Mouse (Mus musculus): ENCODE measurements around the gene 1810062G17Rik. TPM values are rescaled to one million over a fixed set of nuclear protein-coding genes. Genes with fewer than 3 reads are reported as not detected.

Gene 1810062G17Rik
- polyA plus RNA-seq, 3 experiments from 2014 or later = 1.7 to 2.9 (median 1.9) TPM

DNA sequence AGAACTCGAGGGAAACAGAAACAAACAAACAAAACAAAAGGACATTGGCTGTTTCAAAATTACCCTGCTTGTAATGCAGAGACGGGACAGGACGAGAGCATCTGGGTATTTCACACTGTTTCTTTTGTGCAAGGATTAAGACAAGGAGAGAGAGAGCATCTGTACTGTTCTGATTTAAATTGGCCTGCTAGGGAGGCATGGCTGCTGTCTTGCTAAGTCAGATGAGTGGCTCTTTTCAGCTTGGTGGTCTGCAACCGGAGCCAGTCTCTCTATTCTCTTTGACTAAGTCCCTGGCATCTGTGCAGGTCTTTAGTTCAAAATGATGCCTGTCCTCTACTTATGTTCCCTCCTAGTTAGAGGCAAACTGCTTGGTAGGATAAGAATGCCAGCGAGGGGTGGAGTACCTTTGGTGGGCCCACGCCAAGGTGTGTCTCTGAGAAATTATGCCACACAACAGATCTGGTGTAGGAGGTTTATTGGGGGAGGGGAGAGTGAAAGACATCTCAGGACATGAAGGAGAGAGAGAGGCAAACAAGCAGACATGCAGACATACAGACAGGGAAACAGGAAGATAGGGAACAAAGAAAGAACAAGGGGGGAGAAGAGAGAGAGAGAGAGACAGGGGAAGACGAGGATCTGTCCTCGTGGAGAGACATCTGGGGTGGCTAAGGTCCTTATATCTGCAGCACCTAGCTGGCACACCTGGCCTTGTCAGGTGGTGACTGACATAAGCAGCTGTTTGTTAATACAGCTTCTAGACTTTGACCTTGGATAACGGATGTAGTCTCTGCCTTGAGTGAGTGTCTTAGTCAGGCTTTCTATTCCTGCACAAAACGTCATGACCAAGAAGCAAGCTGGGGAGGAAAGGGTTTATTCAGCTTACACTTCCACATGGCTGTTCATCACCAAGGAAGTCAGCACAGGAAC, 30.3 kb downstream of the 1810062G17Rik start:
- no peak for ATAC-seq

DNA sequence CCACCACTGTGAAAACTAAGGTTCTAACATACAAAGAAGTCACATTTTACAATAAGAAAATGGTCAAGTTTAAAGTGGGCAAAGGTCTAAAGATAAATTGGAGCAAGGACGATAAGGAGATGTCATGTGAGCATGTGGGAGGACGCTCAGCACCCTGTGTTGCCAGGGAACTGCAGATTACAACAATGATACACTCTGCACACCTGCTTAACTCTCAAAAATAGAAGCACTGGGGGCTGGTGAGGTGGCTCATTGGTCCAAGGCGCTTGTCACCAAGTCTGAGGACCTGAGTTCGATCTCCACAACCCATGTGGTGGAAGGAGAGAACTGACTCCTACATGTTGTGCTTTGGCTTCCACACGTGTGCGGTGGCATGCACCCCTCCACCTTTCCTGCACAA, 35.8 kb downstream of the 1810062G17Rik start:
- ATAC-seq = no peak

DNA sequence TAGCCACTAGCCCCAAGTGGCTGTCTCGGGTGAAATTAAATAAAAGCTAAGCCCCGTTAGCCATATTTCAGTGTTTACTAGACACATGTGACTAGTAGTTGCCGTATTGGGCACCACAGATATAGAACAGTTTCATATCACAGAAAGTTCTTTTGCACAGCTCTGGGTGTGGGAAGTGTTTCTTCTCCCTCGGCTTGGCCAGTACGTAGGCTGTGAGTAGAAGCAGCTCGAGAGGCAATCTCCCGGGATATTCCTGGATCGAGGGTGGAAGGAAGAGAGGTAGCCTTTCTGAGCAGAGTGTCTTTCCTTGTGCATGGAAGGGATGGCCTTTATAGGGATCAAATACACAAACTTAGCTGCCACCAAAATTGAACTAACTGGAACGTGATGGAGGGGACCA, 40.5 kb downstream of the 1810062G17Rik start:
- no peak for ATAC-seq

DNA sequence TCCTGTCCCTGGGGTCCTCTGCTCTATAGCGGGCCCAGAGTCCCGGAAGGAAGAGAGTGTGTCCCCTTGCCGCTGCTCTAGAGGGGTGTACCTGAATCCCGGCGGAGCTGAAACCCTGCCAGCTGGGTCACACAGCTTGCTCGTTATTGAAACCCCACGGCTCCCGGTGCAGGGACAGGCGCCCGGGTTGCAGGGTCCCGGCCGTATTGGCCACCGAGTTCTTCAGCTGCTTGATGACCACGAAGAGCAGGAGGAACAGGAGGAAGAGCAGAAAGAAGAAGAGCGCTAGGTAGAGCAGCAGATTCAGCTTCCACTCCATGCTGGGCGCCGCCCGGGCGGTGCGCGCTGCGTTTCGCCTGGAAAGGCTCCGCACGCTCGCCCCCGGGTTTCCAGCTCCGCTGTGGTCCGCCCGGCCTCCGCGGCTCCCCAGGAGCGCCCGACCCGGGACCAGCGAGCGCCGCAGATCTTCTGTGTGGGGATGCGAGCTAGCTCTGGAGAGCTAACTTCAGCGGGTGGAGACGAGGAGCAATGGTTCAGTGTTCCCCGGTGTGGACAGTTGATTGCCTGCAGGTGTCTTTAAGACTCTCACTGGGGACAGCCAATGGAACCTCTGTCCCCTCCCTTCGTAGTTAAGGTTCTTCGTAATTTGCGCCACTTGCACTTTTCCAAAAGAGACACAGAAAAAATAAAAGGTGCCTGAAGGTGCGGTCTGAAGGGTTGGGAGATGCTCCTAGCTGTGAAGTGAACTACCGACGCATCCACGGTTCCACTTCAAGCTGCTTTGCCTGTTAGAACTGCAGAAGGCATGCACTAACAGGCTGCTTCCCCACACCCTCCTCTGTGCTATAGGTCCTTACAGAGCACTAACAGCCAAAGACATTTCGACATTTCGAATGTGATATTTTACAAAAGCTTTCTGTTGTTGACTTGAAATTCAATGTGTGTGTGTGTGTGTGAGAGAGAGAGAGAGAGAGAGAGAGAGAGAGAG, 45.6 kb downstream of the 1810062G17Rik start, which contains the start of gene Gm11549:
TSS of gene Gm11549 (minus strand) at position 741 of the 988 bp plus-strand sequence.
- ATAC-seq = no peak

DNA sequence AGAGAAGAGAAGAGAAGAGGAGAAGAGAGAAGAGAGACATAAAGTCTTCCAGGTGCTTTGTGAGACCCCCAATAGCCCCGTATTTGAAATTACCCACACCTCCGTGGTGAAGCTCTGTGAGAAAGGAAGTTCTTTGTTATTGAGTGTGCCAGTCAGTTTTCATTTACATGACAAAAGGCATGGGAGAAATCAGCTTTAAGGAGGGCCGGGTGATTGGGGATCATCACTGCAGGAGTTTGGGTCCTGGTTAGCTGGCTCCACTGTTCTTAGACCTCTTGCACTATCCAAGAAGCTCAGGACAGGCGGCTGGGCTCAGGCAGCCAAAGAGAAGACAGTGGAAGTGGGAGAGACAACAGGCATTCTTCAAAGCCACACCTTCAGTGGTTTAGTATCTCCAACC, 46.4 kb downstream of the 1810062G17Rik start:
- ATAC-seq = no peak

DNA sequence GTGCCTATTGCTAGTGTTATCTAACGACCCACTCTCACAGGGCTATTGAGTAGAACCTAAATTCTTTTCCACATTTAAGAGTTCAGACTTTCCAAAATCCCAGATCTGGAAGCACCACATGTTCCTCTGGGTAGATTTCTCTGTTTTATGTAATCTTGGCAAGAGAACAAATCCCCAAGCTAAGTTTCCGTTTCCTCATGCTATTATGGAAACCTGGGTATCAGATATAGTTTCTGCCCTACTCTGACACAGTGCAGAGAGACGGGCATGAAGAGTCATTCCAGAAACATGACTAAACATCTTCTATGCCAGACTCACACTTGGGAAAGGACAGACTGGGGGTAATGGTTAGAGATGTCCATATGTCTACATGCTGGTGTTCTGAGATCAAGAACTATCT, 48.7 kb downstream of the 1810062G17Rik start:
- no peak for ATAC-seq

DNA sequence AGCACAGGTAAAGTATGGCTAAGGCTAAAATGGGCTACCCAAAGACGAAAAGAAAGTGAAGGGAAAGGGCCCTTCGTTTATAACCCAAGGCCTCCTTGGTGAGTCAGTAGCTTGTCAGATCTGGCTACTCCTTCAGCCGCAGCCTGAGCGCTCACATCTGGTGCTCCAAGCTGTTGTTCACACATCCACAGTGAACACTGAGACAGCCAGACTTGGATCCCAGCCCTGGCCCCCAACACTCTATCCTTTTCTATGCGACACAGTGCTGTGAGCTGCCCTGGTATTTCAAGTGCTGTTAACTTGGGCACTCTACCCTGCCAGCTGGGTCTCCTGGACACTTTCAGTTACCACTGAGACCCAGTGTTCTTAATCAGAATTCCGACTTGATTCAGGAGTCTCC, 54.6 kb downstream of the 1810062G17Rik start:
- no peak for ATAC-seq

DNA sequence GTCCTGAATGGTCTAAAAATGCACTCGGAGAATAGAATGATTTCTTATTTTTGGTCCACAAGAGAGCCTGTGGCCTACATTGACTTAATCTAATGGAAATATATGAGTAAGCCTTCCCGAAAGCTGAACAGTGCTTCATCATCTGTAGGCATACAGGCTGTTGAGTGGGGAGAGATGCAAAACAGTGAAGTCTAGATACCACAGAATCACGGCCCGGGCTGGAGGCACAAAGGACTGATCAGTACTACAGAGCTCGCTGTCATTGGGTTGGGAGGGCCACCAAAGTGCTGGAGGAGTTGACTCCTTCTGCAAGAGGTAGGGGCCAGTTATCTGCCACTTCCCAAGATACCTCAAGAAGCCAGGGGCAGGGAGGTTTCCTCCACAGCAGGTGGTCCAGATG, 55.0 kb downstream of the 1810062G17Rik start:
- no peak for ATAC-seq

DNA sequence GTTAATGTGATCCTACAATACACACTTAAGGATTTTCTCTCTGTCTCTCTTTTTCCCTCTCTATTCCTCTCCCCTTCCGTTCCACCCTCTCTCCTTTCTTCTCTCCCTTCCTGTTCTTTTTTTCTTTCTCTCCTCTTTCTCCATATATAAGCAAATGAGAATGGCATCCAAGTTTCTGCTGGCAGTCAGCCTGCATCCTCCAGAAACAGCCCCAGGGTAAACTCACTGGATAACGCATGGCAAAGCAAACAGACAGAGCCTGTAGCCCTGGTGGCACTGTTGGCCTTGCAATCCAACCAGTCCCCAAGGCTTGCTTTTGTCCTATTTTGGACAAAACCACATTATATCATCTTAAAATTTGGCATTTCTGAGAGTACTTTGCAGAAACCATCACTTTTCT, 55.5 kb downstream of the 1810062G17Rik start:
- no peak for ATAC-seq

Other genes with a start within 250 kb of the 1810062G17Rik start
- 100 to 1,000 TPM; 124 to 194 (median 151) TPM for gene Anxa5, start within 50 bp of the 1810062G17Rik start, polyA plus RNA-seq (2017; shearing (Covaris generic))
- gene Gm11549, start 45.9 kb downstream of the 1810062G17Rik start, polyA plus RNA-seq (2017; shearing (Covaris generic)) = not detected
- gene Exosc9, start 76.7 kb downstream of the 1810062G17Rik start, polyA plus RNA-seq (2017; shearing (Covaris generic)) = 10 to 100 TPM; 44.0 to 62.2 (median 49.6) TPM
- gene Ccna2, start 96.2 kb downstream of the 1810062G17Rik start, polyA plus RNA-seq (2017; shearing (Covaris generic)) = 10 to 100 TPM in 1 of 3 experiments, 1 to 10 TPM in 2; 2.7 to 42.2 (median 4.1) TPM
- gene Bbs7, start 137.5 kb downstream of the 1810062G17Rik start, polyA plus RNA-seq (2017; shearing (Covaris generic)) = 1 to 10 TPM in 1 of 3 experiments, under 1 TPM in 1, not detected in 1; 0.39 to 1.0 TPM
- not detected for gene Trpc3, start 214.2 kb downstream of the 1810062G17Rik start, polyA plus RNA-seq (2017; shearing (Covaris generic))